Mouse (Mus musculus) intestine, embryonic 14.5 days (tissue): ENCODE data around the gene Ikzf4. TPM values are rescaled to one million over a fixed set of nuclear protein-coding genes. Genes with fewer than 3 reads are reported as not detected.

Experiments used
- ATAC-seq: fragments of 200-750 bp; cut with Nextera tagmentation; replicated peaks from 2 replicates; pipeline ENCODE4 v1.8.0; 2017; ENCODE audit warnings: low read depth, moderate number of reproducible peaks, moderate TSS enrichment, moderate library complexity; ENCODE audit not compliant: low FRiP score, low TSS enrichment
- DNase-seq: peaks from one replicate; pipeline ENCODE4 v3.0.0-alpha.2; 2018; ENCODE audit warnings: low spot score
- H3K27ac ChIP-seq: fragments of 300-500 bp; sonication (generic); 2 replicates; pipeline ENCODE4 v1.5.1; 2014; ENCODE audit warnings: low read depth, mild to moderate bottlenecking, control low read depth
- H3K27me3 ChIP-seq: fragments of 300-500 bp; sonication (generic); replicated peaks from 2 replicates; pipeline ENCODE4 v1.6.1; 2014; ENCODE audit warnings: low read length, control low read depth; ENCODE audit not compliant: control insufficient read depth, insufficient read depth
- H3K36me3 ChIP-seq: fragments of 300-500 bp; sonication (generic); 2 replicates; pipeline ENCODE4 v1.6.1; 2014; ENCODE audit warnings: low read length, control low read depth; ENCODE audit not compliant: control insufficient read depth, insufficient read depth
- H3K4me1 ChIP-seq: fragments of 300-500 bp; sonication (generic); replicated peaks from 2 replicates; pipeline ENCODE4 v1.6.1; 2014; ENCODE audit warnings: low read length, control low read depth, mixed read lengths; ENCODE audit not compliant: control insufficient read depth, insufficient read depth
- H3K4me2 ChIP-seq: fragments of 300-500 bp; sonication (generic); 2 replicates; pipeline ENCODE4 v1.6.1; 2014; ENCODE audit warnings: low read length
- H3K4me3 ChIP-seq: fragments of 300-500 bp; sonication (generic); 2 replicates; pipeline ENCODE4 v1.5.1; 2014; ENCODE audit warnings: low read depth, low read length, control low read depth, mixed read lengths
- H3K9ac ChIP-seq: fragments of 300-500 bp; sonication (generic); 2 replicates; pipeline ENCODE4 v1.6.1; 2014; ENCODE audit warnings: mild to moderate bottlenecking, low read length
- H3K9me3 ChIP-seq: fragments of 300-500 bp; sonication (generic); 2 replicates; pipeline ENCODE4 v1.6.1; 2016; ENCODE audit warnings: low read length, control low read depth; ENCODE audit not compliant: control insufficient read depth
- WGBS: fragments of 180-500 bp; shearing (Covaris S2); extraction: QIAGEN DNeasy Blood & Tissue Kit; methylation state at CpG from one replicate; pipeline ENCODE4 v1.1.7; 2014; 5-methylcytosine and 5-hydroxymethylcytosine counted together
- polyA plus RNA-seq: library from polyadenylated mRNA; unstranded; fragments of >200 nt; fragmentation: Nextera tagmentation; extraction: Ambion mirVana; gene quantifications from 2 replicates; pipeline ENCODE4 v1.2.1, GENCODE M21; 2014

Gene Ikzf4
- polyA plus RNA-seq, 1 experiment from 2014 or later: 3.2 TPM

DNA sequence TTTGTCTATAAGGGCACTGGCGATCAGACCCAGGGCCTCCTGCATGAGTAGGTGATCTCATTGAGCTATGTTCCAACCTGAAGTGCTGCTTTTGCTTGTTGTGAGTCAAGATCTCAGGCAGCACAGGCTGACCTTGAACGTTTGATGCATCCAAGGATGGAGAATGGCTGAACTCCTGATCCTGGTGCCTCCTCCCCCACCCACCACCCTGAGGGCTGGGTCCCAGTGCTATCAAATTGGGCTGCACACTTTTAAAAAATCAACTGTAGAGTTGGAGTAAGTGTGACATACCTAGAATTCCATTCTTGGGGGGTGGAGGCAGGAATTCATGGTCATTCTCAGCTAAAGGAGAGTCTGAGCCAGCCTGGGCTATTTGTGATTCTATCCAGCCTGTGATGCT lies 39.3 kb downstream of the Ikzf4 start:
- Histone ChIP-seq H3K9me3 (no peaks in the 10 kb centered on the region), H3K9ac (no peak overlapping the region), H3K4me3 (no peak overlapping the region), H3K4me1 (no peaks in the 10 kb centered on the region), H3K4me2 (no peak overlapping the region), H3K36me3 (no peaks in the 10 kb centered on the region), H3K27me3 (no peaks in the 10 kb centered on the region), H3K27ac (no peak overlapping the region)
- ATAC-seq: no peak
- no peak for DNase-seq
- WGBS: 34% methylated on average over 2 of the region's 2 CpGs

DNA sequence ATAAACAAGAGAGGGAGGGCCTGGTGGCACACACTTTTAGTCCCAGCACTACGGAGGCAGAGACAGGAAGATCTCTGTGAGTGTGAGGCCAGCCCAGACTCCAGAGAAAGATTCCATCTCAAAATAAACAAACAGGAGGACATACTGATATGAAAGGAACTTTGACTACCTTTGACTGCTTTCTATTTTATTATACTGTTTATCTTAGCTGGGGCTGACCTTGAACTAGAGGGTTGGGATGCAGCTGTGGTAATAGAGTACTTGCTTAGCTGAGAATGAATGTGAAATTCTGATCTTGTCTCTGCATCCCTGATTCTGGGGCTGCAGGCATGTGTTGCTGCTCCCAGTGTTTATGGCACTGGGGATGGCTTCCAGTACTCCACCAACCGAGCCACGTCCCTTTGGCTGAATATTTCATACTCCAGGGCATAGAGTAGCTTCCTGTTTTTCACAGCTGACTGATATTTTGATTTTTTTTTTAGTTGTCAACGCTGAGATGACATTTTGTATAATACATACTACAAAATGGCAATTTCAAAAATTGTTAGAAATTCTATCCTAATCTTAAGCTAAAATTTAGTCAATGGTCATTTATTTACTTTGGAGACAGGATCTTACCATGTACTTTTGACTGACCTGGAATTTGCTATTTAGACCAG lies 43.2 kb downstream of the Ikzf4 start:
- DNase-seq (no peak), ATAC-seq (no peak)
- no peak overlapping the region for H3K9ac ChIP-seq
- no peaks in the 10 kb centered on the region for H3K27me3 ChIP-seq
- no peaks in the 10 kb centered on the region for H3K9me3 ChIP-seq
- 64% methylated on average over 4 of the region's 4 CpGs for WGBS
- no peaks in the 10 kb centered on the region for H3K36me3 ChIP-seq
- no peak overlapping the region for H3K4me3 ChIP-seq
- H3K4me2 ChIP-seq: no peak overlapping the region
- H3K4me1 ChIP-seq: no peaks in the 10 kb centered on the region
- no peak overlapping the region for H3K27ac ChIP-seq

DNA sequence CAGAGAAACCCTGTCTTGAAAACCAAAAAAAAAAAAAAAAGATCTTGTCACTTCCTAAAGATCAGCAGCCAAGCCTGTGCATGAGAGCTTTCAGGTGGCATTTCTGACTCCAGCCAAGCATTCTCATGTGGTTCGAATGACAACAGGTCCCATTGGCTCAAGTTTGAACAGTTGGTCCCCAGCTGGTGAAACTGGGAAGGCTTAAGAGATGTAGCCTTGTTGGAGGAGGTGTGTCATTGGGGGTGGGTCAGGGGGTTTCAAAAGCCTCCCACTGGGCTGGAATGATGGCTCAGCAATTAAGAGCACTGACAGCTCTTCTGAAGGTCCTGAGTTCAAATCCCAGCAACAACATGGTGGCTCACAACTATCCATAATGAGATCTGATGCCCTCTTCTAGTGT lies 44.3 kb downstream of the Ikzf4 start:
- no peak overlapping the region for H3K9ac ChIP-seq
- ATAC-seq (no peak), DNase-seq (no peak)
- WGBS: 90% methylated on average over 1 of the region's 1 CpGs
- no peaks in the 10 kb centered on the region for H3K9me3 ChIP-seq
- no peaks in the 10 kb centered on the region for H3K4me1 ChIP-seq
- no peaks in the 10 kb centered on the region for H3K27me3 ChIP-seq
- H3K4me2 ChIP-seq: no peak overlapping the region
- no peak overlapping the region for H3K4me3 ChIP-seq
- no peak overlapping the region for H3K27ac ChIP-seq
- no peaks in the 10 kb centered on the region for H3K36me3 ChIP-seq

DNA sequence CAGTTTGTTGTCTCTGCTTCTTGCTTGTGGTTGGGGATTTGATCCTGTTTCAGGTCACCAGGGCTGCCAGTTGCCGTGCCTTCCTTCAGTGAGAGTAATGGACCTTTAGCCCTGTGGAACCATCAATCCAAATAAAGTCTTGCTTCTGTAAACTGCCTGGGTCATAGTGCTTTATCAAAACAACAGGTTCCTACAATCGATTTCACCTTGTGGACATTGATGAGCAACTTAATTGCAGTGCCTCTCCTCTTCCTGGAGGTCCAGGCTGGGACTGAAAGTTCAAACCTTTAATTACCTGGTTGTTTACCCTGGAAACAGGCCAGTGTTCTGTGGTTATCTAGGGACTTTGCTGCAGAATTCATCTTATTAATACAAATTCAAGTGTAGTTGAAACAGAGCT lies 47.3 kb downstream of the Ikzf4 start:
- H3K36me3 ChIP-seq: no peaks in the 10 kb centered on the region
- ATAC-seq: no peak
- no peaks in the 10 kb centered on the region for H3K4me1 ChIP-seq
- no peak for DNase-seq
- no peak overlapping the region for H3K4me2 ChIP-seq
- no peak overlapping the region for H3K27ac ChIP-seq
- no peak overlapping the region for H3K9ac ChIP-seq
- H3K27me3 ChIP-seq: no peaks in the 10 kb centered on the region
- 12% methylated on average over 2 of the region's 2 CpGs for WGBS
- H3K4me3 ChIP-seq: no peak overlapping the region
- no peaks in the 10 kb centered on the region for H3K9me3 ChIP-seq

DNA sequence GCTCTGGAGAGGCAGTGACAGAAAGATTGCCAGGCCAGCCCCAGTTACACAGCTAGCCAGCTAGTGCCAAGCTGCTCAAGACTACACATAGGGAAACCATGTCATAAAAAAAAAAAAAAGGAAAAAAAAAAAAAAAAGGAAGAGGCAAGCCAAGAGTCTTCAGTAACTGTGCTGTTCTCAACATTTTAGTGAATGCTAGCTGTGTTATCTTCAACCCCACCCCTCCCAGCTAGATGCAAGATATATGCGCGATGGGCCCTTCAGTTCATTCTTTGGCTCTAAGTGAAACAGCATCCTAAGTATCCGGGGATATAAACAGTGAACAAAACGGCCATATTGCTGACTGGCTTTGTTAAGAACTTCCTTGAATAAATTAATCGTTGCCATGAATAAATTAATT lies 53.0 kb downstream of the Ikzf4 start:
- H3K9me3 ChIP-seq: no peaks in the 10 kb centered on the region
- ATAC-seq: no peak
- no peak overlapping the region for H3K4me2 ChIP-seq
- no peak overlapping the region for H3K27ac ChIP-seq
- no peak overlapping the region for H3K4me3 ChIP-seq
- 0 out of 2 replicates have a peak, but pooled peaks cover 3% of the 10 kb centered on the region for H3K4me1 ChIP-seq
- H3K9ac ChIP-seq: no peak overlapping the region
- H3K36me3 ChIP-seq: no peaks in the 10 kb centered on the region
- 79% methylated on average over 5 of the region's 5 CpGs for WGBS
- peaks cover 19% of the 10 kb centered on the region for H3K27me3 ChIP-seq
- DNase-seq: no peak

DNA sequence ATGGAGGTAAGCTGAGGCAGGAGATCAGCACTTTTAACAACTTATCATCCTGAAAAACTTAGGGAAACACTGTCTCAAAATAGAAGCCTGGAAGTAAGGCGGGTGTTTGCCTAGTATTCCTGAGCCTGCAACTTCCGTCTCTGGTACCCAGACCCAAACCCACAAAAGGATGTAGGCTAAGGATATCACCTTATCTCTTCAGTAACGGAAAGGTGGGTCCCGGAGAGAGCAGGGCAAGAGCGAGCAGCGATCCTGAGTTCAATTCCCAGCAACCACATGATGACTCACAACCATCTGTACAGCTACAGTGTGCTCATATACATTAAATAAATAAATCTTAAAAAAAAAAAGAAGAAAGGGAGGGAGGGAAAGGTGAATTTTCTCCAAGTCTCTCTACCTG lies 54.4 kb downstream of the Ikzf4 start:
- ATAC-seq: no peak
- Histone ChIP-seq H3K36me3 (no peaks in the 10 kb centered on the region), H3K27ac (no peak overlapping the region), H3K4me1 (0 out of 2 replicates have a peak, but pooled peaks cover 3% of the 10 kb centered on the region), H3K9me3 (no peaks in the 10 kb centered on the region), H3K4me2 (no peak overlapping the region), H3K9ac (no peak overlapping the region), H3K27me3 (peaks cover 32% of the 10 kb centered on the region), H3K4me3 (no peak overlapping the region)
- DNase-seq: no peak
- 81% methylated on average over 6 of the region's 6 CpGs for WGBS

DNA sequence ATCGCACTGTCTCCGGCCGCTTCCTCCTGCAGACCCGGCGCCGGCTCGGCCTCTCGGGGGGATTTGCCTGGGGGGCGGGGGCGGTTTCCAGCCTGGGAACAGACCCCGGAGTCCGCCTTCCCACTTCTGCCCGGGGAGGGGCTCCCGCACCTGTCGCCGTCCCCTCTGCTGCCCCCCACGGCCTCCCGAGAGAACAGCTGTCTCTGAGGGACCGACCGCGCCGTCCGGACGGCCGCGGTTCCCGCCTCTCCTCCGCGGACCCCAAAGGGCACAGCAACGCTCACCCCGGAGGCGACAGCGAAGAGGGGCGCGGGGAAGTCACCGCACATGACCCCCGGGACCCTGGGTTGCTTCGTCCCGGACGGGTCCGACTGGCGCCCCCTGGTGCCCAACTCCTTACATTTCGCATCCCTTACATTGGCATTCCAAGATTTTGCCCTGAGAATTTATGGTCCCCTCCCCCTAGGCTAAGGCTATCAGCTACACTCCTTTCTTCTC lies 55.5 kb downstream of the Ikzf4 start:
- H3K27me3 ChIP-seq: peaks cover 37% of the 10 kb centered on the region
- no peaks in the 10 kb centered on the region for H3K9me3 ChIP-seq
- H3K9ac ChIP-seq: peak overlapping the region; percentile 53
- H3K27ac ChIP-seq: peak overlapping the region; percentile 82
- H3K4me1 ChIP-seq: 0 out of 2 replicates have a peak, but pooled peaks cover 3% of the 10 kb centered on the region
- H3K36me3 ChIP-seq: no peaks in the 10 kb centered on the region
- H3K4me2 ChIP-seq: peak overlapping the region; percentile 91
- DNase-seq (peak; percentile 91), ATAC-seq (peak; percentile 29)
- WGBS: under 1% methylated on average over 43 of the region's 43 CpGs
- H3K4me3 ChIP-seq: peak overlapping the region; percentile 57

DNA sequence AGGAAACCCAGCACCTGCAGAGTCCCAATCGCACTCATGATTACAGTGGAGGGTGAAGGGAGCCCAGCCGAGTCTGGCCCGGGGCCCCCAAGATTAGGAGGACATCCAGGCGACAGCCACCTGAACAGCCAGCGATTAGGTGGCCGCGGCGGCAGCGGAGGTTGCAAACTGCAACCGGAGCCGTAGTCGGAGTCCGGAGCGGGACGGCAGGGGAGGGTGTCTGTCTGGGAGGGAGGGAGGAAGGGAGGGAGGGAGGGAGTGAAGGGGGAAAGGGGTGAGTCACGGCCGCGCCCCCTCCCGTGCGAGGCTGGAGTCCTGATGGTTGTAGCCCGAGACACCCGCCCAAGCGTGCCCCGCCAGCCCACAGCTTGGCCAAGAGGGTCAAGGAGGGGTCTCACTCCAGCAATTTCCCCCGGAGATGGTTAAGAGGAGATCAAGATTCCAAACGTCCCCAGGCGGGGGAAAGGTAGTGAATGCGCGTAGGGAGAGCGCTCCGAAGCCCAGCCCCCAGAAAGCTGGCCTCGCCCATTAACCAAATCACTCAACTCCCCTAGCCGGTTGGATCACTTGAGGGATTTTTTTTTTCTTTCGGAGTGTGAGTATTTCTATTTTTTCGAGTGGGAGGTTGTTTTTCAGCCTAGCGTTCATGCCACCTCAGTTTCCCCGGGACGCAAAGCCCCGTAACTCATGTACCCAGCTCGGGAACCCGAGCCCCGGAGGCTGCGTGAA lies 56.2 kb downstream of the Ikzf4 start, which contains the start of gene Erbb3:
Gene Erbb3, minus strand, starts transcription at position 189 of the 729 bp plus-strand sequence.
- Histone ChIP-seq H3K27ac (peak within 1 kb of the TSS; percentile 82), H3K9ac (peak within 1 kb of the TSS; percentile 55), H3K27me3 (peaks cover 37% of the 10 kb centered on the region), H3K4me1 (0 out of 2 replicates have a peak, but pooled peaks cover 3% of the 10 kb centered on the region), H3K4me3 (peak within 1 kb of the TSS; percentile 57), H3K36me3 (no peaks in the 10 kb centered on the region), H3K4me2 (peak within 1 kb of the TSS; percentile 91), H3K9me3 (no peaks in the 10 kb centered on the region)
- 0% methylated on average over 42 of the region's 43 CpGs for WGBS
- DNase-seq: peak; percentile 90
- ATAC-seq: peak; percentile 77
